Mouse (Mus musculus) liver, postnatal 0 days (tissue): ENCODE data around the gene Tatdn2.

Source experiments
- CTCF ChIP-seq: sonication (generic); IDR thresholded peaks from 2 replicates; pipeline ENCODE4 v1.5.1; 2016; ENCODE audit warnings: antibody characterized with exemption, low read depth
- EP300 ChIP-seq: IDR thresholded peaks from 2 replicates; pipeline ENCODE4 v1.6.1; 2016; ENCODE audit warnings: antibody characterized with exemption, low read depth, mild to moderate bottlenecking

DNA sequence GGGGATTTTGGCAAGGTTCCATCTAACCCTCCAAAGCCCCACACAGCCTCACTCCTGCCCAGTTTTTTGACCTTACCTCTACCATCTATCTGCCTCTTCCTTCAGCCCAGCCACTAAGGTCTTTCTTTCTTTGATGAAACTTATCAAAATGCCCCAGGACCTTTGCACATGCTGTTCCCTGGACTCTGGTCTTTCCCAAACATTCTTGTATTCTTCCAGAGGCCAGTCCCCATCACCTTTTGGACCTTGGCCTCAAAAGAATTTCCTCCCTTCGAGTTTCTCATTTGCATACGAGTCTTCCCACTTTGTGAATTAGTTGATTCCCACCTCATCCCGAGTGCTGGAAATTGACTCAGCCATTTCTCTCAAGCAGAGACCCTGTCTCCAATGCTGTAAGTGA, 41.4 kb upstream of the Tatdn2 start:
- TF ChIP-seq EP300 = no peak
- TF ChIP-seq CTCF = no peak
